Mouse (Mus musculus) testis, adult 2 months (tissue): ENCODE measurements at regions not wholly inside any gene's neighbourhood (a gene's known extent, or its start where the extent isn't known, plus 50 kb on each side); places are given as distances from the start of the nearest gene placed in this dataset.

Experiments used
- CTCF ChIP-seq: fragments of 200-500 bp; IDR thresholded peaks from 2 replicates; pipeline ENCODE4 v1.5.1; 2012; ENCODE audit warnings: low read depth, mild to moderate bottlenecking, inconsistent platforms, low read length, moderate library complexity; ENCODE audit not compliant: control insufficient read depth, insufficient read depth, insufficient replicate concordance
- POLR2A ChIP-seq: fragments of 200-500 bp; IDR thresholded peaks from 2 replicates; pipeline ENCODE4 v1.6.1; 2012; ENCODE audit warnings: low read depth, mild to moderate bottlenecking, inconsistent platforms, low read length, moderate library complexity; ENCODE audit not compliant: control insufficient read depth

- TF ChIP-seq POLR2A = no peak
- no peak for TF ChIP-seq CTCF
These were observed 60.9 kb upstream of the Igsf21 start for GRCm38 (mm10) chr4:140307481-140307880.
